Mouse (Mus musculus) adrenal gland, postnatal 10 days (tissue): ENCODE measurements around the gene Ak6. TPM values are rescaled to one million over a fixed set of nuclear protein-coding genes. Genes with fewer than 3 reads are reported as not detected.
A peak's percentile ranks its signal among the peaks of the same experiment; 100 is the strongest.

Experiments
- DNase-seq: peaks from one replicate; pipeline ENCODE4 v3.0.0; 2021; ENCODE audit warnings: mixed read lengths
- long read RNA-seq, 2 experiments: library from polyadenylated mRNA; stranded (forward); transcript quantifications; one replicate each; pipeline ENCODE4 v2.0.0; 2021
- total RNA-seq, 2 experiments: library from RNA; stranded (reverse); gene quantifications; 2 replicates each; pipeline ENCODE4 v1.2.3; 2021

The Ak6 gene
- total RNA-seq = 10 to 100 TPM; 75.2 to 80.4 TPM
- long read RNA-seq, experiment 1, transcript Ak6-201 (5 exons, 1,298 nt) = minor isoform, 41 of 140 reads
- long read RNA-seq, experiment 1, transcript Ak6-202 (3 exons, 1,222 nt) = major isoform, 88 of 140 reads
- long read RNA-seq, experiment 1, partial matches to known transcripts = 9 of 140 reads
- long read RNA-seq, experiment 1, other reads (novel, unspliced or antisense) = 2 of 140 reads
- long read RNA-seq, experiment 2, transcript Ak6-201 (5 exons, 1,298 nt) = minor isoform, 34 of 93 reads
- long read RNA-seq, experiment 2, transcript Ak6-202 (3 exons, 1,222 nt) = major isoform, 52 of 93 reads
- long read RNA-seq, experiment 2, partial matches to known transcripts = 6 of 93 reads
- long read RNA-seq, experiment 2, other reads (novel, unspliced or antisense) = 1 of 93 reads

GRCm38 (mm10) chr13:100650550-100651438, at the start of gene Ak6, which contains the start of gene Rad17:
Gene Ak6, plus strand, starts transcription at chr13:100650979.
Gene Rad17, minus strand, starts transcription at chr13:100651051.
- DNase-seq = peak; percentile 98

GRCm38 (mm10) chr13:100601034-100601433, 49.7 kb upstream of the Ak6 start:
- DNase-seq = no peak

- DNase-seq = no peak
Observed at GRCm38 (mm10) chr13:100602239-100602902, 48.4 kb upstream of the Ak6 start.

GRCm38 (mm10) chr13:100603031-100603737, 47.6 kb upstream of the Ak6 start:
- no peak for DNase-seq

GRCm38 (mm10) chr13:100603738-100604095, 47.1 kb upstream of the Ak6 start:
- DNase-seq = no peak

- DNase-seq = no peak
Observed at GRCm38 (mm10) chr13:100605845-100606244, 44.9 kb upstream of the Ak6 start.

- no peak for DNase-seq
Observed at GRCm38 (mm10) chr13:100607756-100608155, 43.0 kb upstream of the Ak6 start.

- no peak for DNase-seq
Observed at GRCm38 (mm10) chr13:100611266-100611665, 39.5 kb upstream of the Ak6 start.

GRCm38 (mm10) chr13:100612251-100612650, 38.5 kb upstream of the Ak6 start:
- DNase-seq = no peak

GRCm38 (mm10) chr13:100612903-100613302, 37.9 kb upstream of the Ak6 start:
- DNase-seq = no peak

- DNase-seq = peak; percentile 51
Observed at GRCm38 (mm10) chr13:100616181-100617087, 34.3 kb upstream of the Ak6 start, which contains the start of gene Marveld2. Gene Marveld2, minus strand, starts transcription at chr13:100616971.

GRCm38 (mm10) chr13:100617583-100617982, 33.2 kb upstream of the Ak6 start:
- no peak for DNase-seq

- DNase-seq = no peak
Observed at GRCm38 (mm10) chr13:100622241-100622640, 28.5 kb upstream of the Ak6 start.

GRCm38 (mm10) chr13:100634106-100634691, 16.6 kb upstream of the Ak6 start:
- DNase-seq = no peak

- no peak for DNase-seq
Observed at GRCm38 (mm10) chr13:100642471-100643209, 8.1 kb upstream of the Ak6 start.

- no peak for DNase-seq
Observed at GRCm38 (mm10) chr13:100648223-100648622, 2.6 kb upstream of the Ak6 start.

- no peak for DNase-seq
Observed at GRCm38 (mm10) chr13:100651439-100652186, 834 bp downstream of the Ak6 start, which contains the start of gene Taf9. Gene Taf9, plus strand, starts transcription at chr13:100651579.

- no peak for DNase-seq
Observed at GRCm38 (mm10) chr13:100658091-100658490, 7.3 kb downstream of the Ak6 start.
